Mouse (Mus musculus): ENCODE data around the gene Abcd3. TPM values are rescaled to one million over a fixed set of nuclear protein-coding genes. Genes with fewer than 3 reads are reported as not detected.
A peak's percentile ranks its signal among the peaks of the same experiment; 100 is the strongest.

The Abcd3 gene
- total and polyA plus RNA-seq, 2 experiments = 45.5 to 397 TPM

GRCm38 (mm10) chr3:121722971-121723844, 91.9 kb downstream of the Abcd3 start, which contains the start of gene F3:
Gene F3, plus strand, starts transcription at chr3:121723537.
- Histone ChIP-seq H3K79me2 (ENCODE audit: control insufficient read depth, insufficient read depth, low read length) (peaks cover 4% of the 10 kb centered on the region; the same call in 1 of the 2 replicates), H3K4me3 (ENCODE audit: insufficient read depth, low read depth, low read length) (peak within 1 kb of the TSS; percentile 73), H3K27me3 (ENCODE audit: control insufficient read depth, insufficient read depth, low read length) (no peaks in the 10 kb centered on the region), H3K36me3 (ENCODE audit: control insufficient read depth, insufficient read depth, low read length) (no peaks in the 10 kb centered on the region), H3K4me1 (ENCODE audit: control insufficient read depth, insufficient read depth, low read length) (peaks cover 9% of the 10 kb centered on the region), H3K27ac (replicated peaks; ENCODE audit: insufficient read depth, low read depth, low read length) (peak within 1 kb of the TSS; percentile 93), H3K9ac (ENCODE audit: low read depth, low read length) (peak within 1 kb of the TSS; percentile 89)
- TF ChIP-seq CTCF (IDR thresholded peaks at IDR 0.05; ENCODE audit: low read depth, low read length) (peak; percentile 86), POLR2A (IDR thresholded peaks at IDR 0.05; ENCODE audit: extremely low read depth, insufficient read depth, low read length) (0 out of 2 replicates have a peak, but pooled peaks have one; percentile 49)
- DNase-seq (ENCODE audit: extremely low read depth, low read depth, low spot score) = peak; percentile 94
- 1% methylated on average over 73 of the region's 73 CpGs for WGBS

GRCm38 (mm10) chr3:121721691-121722070, 93.4 kb downstream of the Abcd3 start:
- Histone ChIP-seq H3K27me3 (ENCODE audit: control insufficient read depth, insufficient read depth, low read length) (no peaks in the 10 kb centered on the region), H3K79me2 (ENCODE audit: control insufficient read depth, insufficient read depth, low read length) (peaks cover 4% of the 10 kb centered on the region; the same call in 1 of the 2 replicates), H3K4me3 (ENCODE audit: insufficient read depth, low read depth, low read length) (no peak overlapping the region), H3K27ac (replicated peaks; ENCODE audit: insufficient read depth, low read depth, low read length) (no peak overlapping the region), H3K36me3 (ENCODE audit: control insufficient read depth, insufficient read depth, low read length) (no peaks in the 10 kb centered on the region), H3K9ac (ENCODE audit: low read depth, low read length) (no peak overlapping the region), H3K4me1 (ENCODE audit: control insufficient read depth, insufficient read depth, low read length) (peaks cover 9% of the 10 kb centered on the region)
- WGBS = 74% methylated on average over 7 of the region's 7 CpGs
- no peak for TF ChIP-seq POLR2A (IDR thresholded peaks at IDR 0.05; ENCODE audit: extremely low read depth, insufficient read depth, low read length)
- TF ChIP-seq CTCF (IDR thresholded peaks at IDR 0.05; ENCODE audit: low read depth, low read length) = no peak
- DNase-seq (ENCODE audit: extremely low read depth, low read depth, low spot score) = no peak

- 62% methylated on average over 14 of the region's 14 CpGs for WGBS
- Histone ChIP-seq H3K27ac (replicated peaks; ENCODE audit: insufficient read depth, low read depth, low read length) (no peak overlapping the region), H3K36me3 (ENCODE audit: control insufficient read depth, insufficient read depth, low read length) (no peaks in the 10 kb centered on the region), H3K4me1 (ENCODE audit: control insufficient read depth, insufficient read depth, low read length) (peaks cover 9% of the 10 kb centered on the region), H3K79me2 (ENCODE audit: control insufficient read depth, insufficient read depth, low read length) (peaks cover 4% of the 10 kb centered on the region; the same call in 1 of the 2 replicates), H3K27me3 (ENCODE audit: control insufficient read depth, insufficient read depth, low read length) (no peaks in the 10 kb centered on the region), H3K9ac (ENCODE audit: low read depth, low read length) (no peak overlapping the region), H3K4me3 (ENCODE audit: insufficient read depth, low read depth, low read length) (no peak overlapping the region)
- no peak for DNase-seq (ENCODE audit: extremely low read depth, low read depth, low spot score)
- TF ChIP-seq CTCF (IDR thresholded peaks at IDR 0.05; ENCODE audit: low read depth, low read length) (no peak), POLR2A (IDR thresholded peaks at IDR 0.05; ENCODE audit: extremely low read depth, insufficient read depth, low read length) (no peak)
Measured at GRCm38 (mm10) chr3:121720801-121721690, 94.1 kb downstream of the Abcd3 start.

- WGBS = 88% methylated on average over 3 of the region's 3 CpGs
- Histone ChIP-seq H3K79me2 (ENCODE audit: control insufficient read depth, insufficient read depth, low read length) (peaks cover 4% of the 10 kb centered on the region; the same call in 1 of the 2 replicates), H3K27ac (replicated peaks; ENCODE audit: insufficient read depth, low read depth, low read length) (no peak overlapping the region), H3K9ac (ENCODE audit: low read depth, low read length) (no peak overlapping the region), H3K4me3 (ENCODE audit: insufficient read depth, low read depth, low read length) (no peak overlapping the region), H3K36me3 (ENCODE audit: control insufficient read depth, insufficient read depth, low read length) (no peaks in the 10 kb centered on the region), H3K27me3 (ENCODE audit: control insufficient read depth, insufficient read depth, low read length) (no peaks in the 10 kb centered on the region), H3K4me1 (ENCODE audit: control insufficient read depth, insufficient read depth, low read length) (peaks cover 9% of the 10 kb centered on the region)
- TF ChIP-seq CTCF (IDR thresholded peaks at IDR 0.05; ENCODE audit: low read depth, low read length) (no peak), POLR2A (IDR thresholded peaks at IDR 0.05; ENCODE audit: extremely low read depth, insufficient read depth, low read length) (no peak)
- no peak for DNase-seq (ENCODE audit: extremely low read depth, low read depth, low spot score)
Measured at GRCm38 (mm10) chr3:121719701-121720100, 95.4 kb downstream of the Abcd3 start.

GRCm38 (mm10) chr3:121718679-121719078, 96.4 kb downstream of the Abcd3 start:
- WGBS = 91% methylated on average over 8 of the region's 8 CpGs
- no peak for TF ChIP-seq CTCF (IDR thresholded peaks at IDR 0.05; ENCODE audit: low read depth, low read length)
- no peak for TF ChIP-seq POLR2A (IDR thresholded peaks at IDR 0.05; ENCODE audit: extremely low read depth, insufficient read depth, low read length)
- Histone ChIP-seq H3K27me3 (ENCODE audit: control insufficient read depth, insufficient read depth, low read length) (no peaks in the 10 kb centered on the region), H3K36me3 (ENCODE audit: control insufficient read depth, insufficient read depth, low read length) (no peaks in the 10 kb centered on the region), H3K27ac (replicated peaks; ENCODE audit: insufficient read depth, low read depth, low read length) (no peak overlapping the region), H3K79me2 (ENCODE audit: control insufficient read depth, insufficient read depth, low read length) (no peaks in the 10 kb centered on the region), H3K4me1 (ENCODE audit: control insufficient read depth, insufficient read depth, low read length) (peaks cover 5% of the 10 kb centered on the region), H3K4me3 (ENCODE audit: insufficient read depth, low read depth, low read length) (no peak overlapping the region), H3K9ac (ENCODE audit: low read depth, low read length) (no peak overlapping the region)
- no peak for DNase-seq (ENCODE audit: extremely low read depth, low read depth, low spot score)
